Mouse (Mus musculus): Measurements from ENCODE around the gene Nup98.

- TF ChIP-seq CTCF (IDR thresholded peaks at IDR 0.05; ENCODE audit: borderline replicate concordance, extremely low read depth, insufficient read depth, insufficient read length) (no peak), POLR2A (IDR thresholded peaks at IDR 0.05; ENCODE audit: borderline replicate concordance, extremely low read depth, insufficient read depth, insufficient read length, poor library complexity, severe bottlenecking) (no peak)
These were observed 35.8 kb upstream of the Nup98 start for GRCm38 (mm10) chr7:102245775-102246174.

All from brain, embryonic 14.5 days (tissue).